Mouse (Mus musculus) lung, embryonic 15.5 days (tissue): ENCODE results near the gene Arl2bp. TPM values are rescaled to one million over a fixed set of nuclear protein-coding genes. Genes with fewer than 3 reads are reported as not detected.

Source experiments
- ATAC-seq: fragments of 200-750 bp; cut with Nextera tagmentation; 2 replicates; pipeline ENCODE4 v1.8.0; 2017; ENCODE audit warnings: moderate number of reproducible peaks, borderline replicate concordance; ENCODE audit not compliant: low FRiP score, low TSS enrichment; ENCODE audit errors: extremely low read depth
- H3K27ac ChIP-seq: fragments of 300-500 bp; sonication (generic); 2 replicates; pipeline ENCODE4 v1.5.1; 2015; ENCODE audit warnings: moderate library complexity, mild to moderate bottlenecking, inconsistent platforms
- H3K27me3 ChIP-seq: fragments of 300-500 bp; sonication (generic); 2 replicates; pipeline ENCODE4 v1.6.1; 2015; ENCODE audit warnings: inconsistent platforms
- H3K36me3 ChIP-seq: fragments of 300-500 bp; sonication (generic); 2 replicates; pipeline ENCODE4 v1.6.1; 2015; ENCODE audit warnings: inconsistent platforms
- H3K4me1 ChIP-seq: fragments of 300-500 bp; sonication (generic); 2 replicates; pipeline ENCODE4 v1.6.1; 2015; ENCODE audit warnings: inconsistent platforms
- H3K4me2 ChIP-seq: fragments of 300-500 bp; sonication (generic); 2 replicates; pipeline ENCODE4 v1.6.1; 2015; ENCODE audit warnings: inconsistent platforms, mild to moderate bottlenecking, moderate library complexity
- H3K4me3 ChIP-seq: fragments of 300-500 bp; sonication (generic); 2 replicates; pipeline ENCODE4 v1.5.1; 2015; ENCODE audit warnings: mild to moderate bottlenecking, inconsistent platforms
- H3K9ac ChIP-seq: fragments of 300-500 bp; sonication (generic); 2 replicates; pipeline ENCODE4 v1.6.1; 2015; ENCODE audit warnings: inconsistent platforms
- H3K9me3 ChIP-seq: fragments of 300-500 bp; sonication (generic); 2 replicates; pipeline ENCODE4 v1.6.1; 2016; ENCODE audit warnings: inconsistent platforms
- WGBS: fragments of 180-500 bp; shearing (Covaris S2); methylation state at CpG from one replicate; pipeline ENCODE4 v1.1.7; 2015; 5-methylcytosine and 5-hydroxymethylcytosine counted together
- polyA plus RNA-seq: library from polyadenylated mRNA; unstranded; fragments of >200 nt; fragmentation: Nextera tagmentation; extraction: Ambion mirVana; gene quantifications from 2 replicates; pipeline ENCODE4 v1.2.1, GENCODE M21; 2015

Arl2bp gene
- polyA plus RNA-seq = 147 TPM in 2 replicates

DNA sequence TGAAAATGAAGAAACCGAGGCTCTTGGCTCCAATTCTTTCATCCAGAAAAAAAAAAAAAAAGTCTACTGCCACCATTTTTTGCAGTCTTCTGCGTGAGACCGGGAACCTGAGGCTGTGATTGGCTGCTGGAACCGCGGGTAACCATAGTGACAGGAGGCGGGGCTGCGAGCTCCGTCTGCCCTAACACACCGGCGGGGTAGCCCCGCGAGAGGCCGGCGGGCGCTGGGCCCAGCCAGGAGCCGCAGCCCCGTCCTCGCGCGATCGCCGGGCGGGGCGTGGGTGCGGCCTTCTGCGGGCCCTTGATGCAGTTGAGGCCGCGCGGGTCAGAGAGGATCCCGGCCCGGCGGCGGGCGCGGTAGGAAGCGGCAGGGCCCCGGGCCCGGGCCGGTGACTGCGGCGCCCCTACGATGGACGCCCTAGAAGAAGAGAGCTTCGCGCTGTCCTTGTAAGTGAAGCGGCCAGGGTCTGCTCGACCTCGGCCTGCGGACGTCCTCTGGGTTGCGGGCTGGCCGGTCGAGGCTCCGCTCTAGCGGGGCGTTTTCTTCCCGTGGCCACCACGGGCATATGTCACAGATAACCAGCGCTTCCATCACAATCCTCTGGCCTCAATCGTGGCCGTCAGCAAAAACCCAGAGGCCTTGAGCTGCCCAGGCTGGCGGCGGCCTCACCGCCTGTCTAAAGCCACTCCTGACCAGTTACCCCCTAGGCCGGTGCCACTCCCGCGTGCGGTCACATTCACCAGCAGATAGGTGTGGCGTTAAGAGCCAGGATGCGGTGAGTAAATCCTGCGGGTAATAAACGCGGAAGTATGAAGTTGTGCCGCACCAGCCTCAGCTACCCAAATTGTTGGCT is at the start of gene Arl2bp:
Gene Arl2bp, plus strand, starts transcription at position 145 of the 853 bp plus-strand sequence.
- peak; percentile 99 for ATAC-seq
- Histone ChIP-seq H3K9ac (peak within 1 kb of the TSS; percentile 78), H3K27ac (peak within 1 kb of the TSS; percentile 69), H3K4me2 (peak within 1 kb of the TSS; percentile 67), H3K27me3 (no peaks in the 10 kb centered on the region), H3K4me1 (peaks cover 5% of the 10 kb centered on the region; the same call in 1 of the 2 replicates), H3K36me3 (peaks cover 22% of the 10 kb centered on the region), H3K4me3 (peak within 1 kb of the TSS; percentile 67), H3K9me3 (no peaks in the 10 kb centered on the region)
- WGBS = under 1% methylated on average over 73 of the region's 74 CpGs

DNA sequence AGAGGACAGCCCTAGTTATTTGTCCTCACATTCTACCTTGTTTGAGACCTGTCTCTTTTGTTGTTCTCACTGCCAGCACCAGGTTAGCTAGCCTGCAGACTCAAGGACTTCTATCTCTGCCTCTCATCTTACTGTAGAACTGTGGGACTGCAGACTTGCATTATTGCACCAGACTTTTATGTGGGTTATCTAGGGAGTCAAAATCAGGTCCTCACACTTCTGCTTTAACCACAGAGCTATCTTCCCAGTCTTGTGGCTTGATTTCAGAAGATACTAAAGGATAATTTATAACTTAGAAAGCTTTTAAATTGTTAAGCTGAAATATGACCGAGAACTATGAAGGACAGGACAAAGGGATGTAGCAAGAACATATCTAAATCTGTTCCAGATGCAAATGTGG is 41.5 kb upstream of the Arl2bp start:
- Histone ChIP-seq H3K4me2 (no peak overlapping the region), H3K4me3 (no peak overlapping the region), H3K27me3 (no peaks in the 10 kb centered on the region), H3K9ac (no peak overlapping the region), H3K9me3 (no peaks in the 10 kb centered on the region), H3K4me1 (no peaks in the 10 kb centered on the region), H3K36me3 (peaks cover 6% of the 10 kb centered on the region), H3K27ac (no peak overlapping the region)
- ATAC-seq = no peak
- WGBS = 89% methylated on average over 1 of the region's 1 CpGs

DNA sequence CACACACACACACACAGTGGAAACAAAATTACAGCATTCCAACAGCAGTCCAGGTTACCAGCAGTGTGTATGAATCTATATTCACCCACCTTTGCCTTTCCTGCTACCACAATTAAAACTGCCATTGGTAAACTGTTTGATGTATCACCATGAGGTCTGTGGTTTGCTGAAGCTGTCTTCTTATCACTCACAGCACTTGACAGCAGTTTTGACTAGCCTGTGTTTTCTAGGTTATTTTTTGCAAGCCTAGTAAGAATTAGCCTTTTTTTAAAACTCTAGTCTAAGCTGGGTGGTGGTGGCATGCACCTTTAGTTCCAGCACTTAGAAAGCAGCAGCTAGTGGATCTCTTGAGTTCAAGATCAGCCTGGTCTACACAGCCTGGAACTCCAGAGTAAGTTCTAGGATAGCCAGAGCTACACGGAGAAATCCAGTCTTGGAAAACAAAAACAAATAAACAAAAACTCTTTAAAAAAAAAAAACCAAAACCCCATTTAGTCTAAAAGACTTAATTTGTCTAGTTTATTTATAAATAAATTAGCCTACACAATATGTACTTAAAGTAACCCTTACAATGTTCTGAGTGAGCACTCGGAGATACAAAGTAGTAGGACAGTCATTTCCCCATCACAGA is 32.7 kb upstream of the Arl2bp start:
- no peak for ATAC-seq
- no peak overlapping the region for H3K4me3 ChIP-seq
- WGBS = 62% methylated on average over 2 of the region's 2 CpGs
- H3K9ac ChIP-seq = no peak overlapping the region
- H3K27me3 ChIP-seq = no peaks in the 10 kb centered on the region
- no peaks in the 10 kb centered on the region for H3K4me1 ChIP-seq
- no peak overlapping the region for H3K4me2 ChIP-seq
- peaks cover 55% of the 10 kb centered on the region for H3K36me3 ChIP-seq
- no peak overlapping the region for H3K27ac ChIP-seq
- no peaks in the 10 kb centered on the region for H3K9me3 ChIP-seq

DNA sequence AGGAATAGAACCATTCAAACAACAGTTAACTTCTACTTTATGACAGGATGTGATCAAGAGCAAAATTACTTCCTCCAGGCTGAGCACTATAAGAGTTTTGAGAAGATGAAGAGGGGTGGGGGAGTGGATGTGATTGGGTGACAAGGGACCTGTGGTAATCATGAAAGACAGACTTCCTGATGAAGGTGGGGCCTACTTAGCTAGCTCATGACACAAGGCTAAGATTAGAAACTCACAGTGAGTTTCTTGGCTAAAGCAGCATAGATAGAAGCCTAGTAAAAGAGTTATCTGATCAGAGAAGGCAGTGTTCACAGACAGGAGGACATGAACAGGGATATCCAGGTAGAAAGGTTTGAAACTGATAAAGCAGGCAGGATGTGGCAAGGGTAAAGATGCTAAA is 32.2 kb upstream of the Arl2bp start:
- no peak overlapping the region for H3K4me3 ChIP-seq
- H3K9ac ChIP-seq = no peak overlapping the region
- no peak overlapping the region for H3K4me2 ChIP-seq
- H3K36me3 ChIP-seq = peaks cover 61% of the 10 kb centered on the region
- ATAC-seq = no peak
- no peaks in the 10 kb centered on the region for H3K27me3 ChIP-seq
- no peak overlapping the region for H3K27ac ChIP-seq
- no peaks in the 10 kb centered on the region for H3K4me1 ChIP-seq
- H3K9me3 ChIP-seq = no peaks in the 10 kb centered on the region

DNA sequence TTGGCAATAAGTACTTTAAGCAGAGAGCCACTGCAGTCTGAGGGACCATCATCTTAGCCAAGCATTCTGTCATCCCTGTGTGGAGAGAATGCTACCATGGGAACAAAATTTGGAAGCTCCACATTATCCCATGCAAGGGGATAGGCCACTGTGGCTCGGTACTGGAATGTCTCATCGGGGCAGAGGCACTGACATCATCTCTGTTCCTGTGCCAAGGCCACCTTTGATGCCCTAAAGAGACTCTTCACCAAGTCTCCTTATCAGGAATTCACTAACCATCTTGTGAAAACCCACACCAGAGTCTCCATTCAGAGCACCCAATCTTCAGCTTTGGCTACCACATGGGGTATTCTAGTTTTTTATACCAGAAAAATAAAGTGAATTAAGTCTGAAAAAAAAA is 25.2 kb upstream of the Arl2bp start:
- 83% methylated on average over 2 of the region's 2 CpGs for WGBS
- Histone ChIP-seq H3K4me1 (no peaks in the 10 kb centered on the region), H3K27ac (no peak overlapping the region), H3K36me3 (peaks cover 65% of the 10 kb centered on the region), H3K4me3 (no peak overlapping the region), H3K4me2 (no peak overlapping the region), H3K9ac (no peak overlapping the region), H3K27me3 (no peaks in the 10 kb centered on the region), H3K9me3 (no peaks in the 10 kb centered on the region)
- no peak for ATAC-seq

DNA sequence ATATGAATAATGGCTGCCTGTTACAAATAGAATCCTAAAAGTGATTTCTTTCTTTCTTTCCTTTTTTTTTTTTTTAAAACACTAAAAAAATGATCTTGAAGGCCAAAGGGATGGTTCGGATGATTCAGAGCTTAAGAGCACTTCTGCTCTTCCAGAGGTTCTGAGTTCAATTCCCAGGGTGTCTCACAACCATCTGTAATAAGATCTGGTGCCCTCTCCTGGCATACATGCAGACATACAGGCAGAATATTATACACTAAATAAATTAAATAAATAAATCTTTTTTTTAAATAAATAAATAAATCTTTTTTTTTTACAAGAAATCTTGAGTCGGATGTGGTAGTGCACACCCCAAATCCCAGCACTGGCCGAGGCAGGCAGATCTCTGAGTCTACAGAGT is 24.5 kb upstream of the Arl2bp start:
- H3K4me3 ChIP-seq = no peak overlapping the region
- H3K9ac ChIP-seq = no peak overlapping the region
- no peak overlapping the region for H3K4me2 ChIP-seq
- peaks cover 65% of the 10 kb centered on the region for H3K36me3 ChIP-seq
- WGBS = 81% methylated on average over 3 of the region's 3 CpGs
- no peaks in the 10 kb centered on the region for H3K9me3 ChIP-seq
- H3K27me3 ChIP-seq = no peaks in the 10 kb centered on the region
- no peak overlapping the region for H3K27ac ChIP-seq
- H3K4me1 ChIP-seq = no peaks in the 10 kb centered on the region
- no peak for ATAC-seq

DNA sequence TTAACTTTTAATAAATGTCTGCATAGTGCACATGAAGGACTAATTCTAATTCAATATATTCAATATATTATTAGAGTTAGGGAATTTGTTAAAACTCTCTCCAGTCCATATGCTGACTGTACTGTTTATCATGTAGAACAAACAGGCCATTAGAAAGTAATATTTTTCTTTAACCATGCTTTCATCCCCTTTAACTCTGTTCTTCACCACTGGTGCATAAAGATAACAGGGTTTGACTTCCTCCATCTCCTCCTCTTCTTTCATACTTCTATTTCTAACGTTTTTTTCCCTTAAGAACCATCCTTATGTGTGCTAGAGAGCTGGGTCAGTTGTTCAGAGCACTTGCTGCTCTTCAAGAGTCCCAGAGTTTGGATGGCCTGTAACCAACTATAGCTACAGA is 21.2 kb upstream of the Arl2bp start:
- peaks cover 50% of the 10 kb centered on the region for H3K36me3 ChIP-seq

DNA sequence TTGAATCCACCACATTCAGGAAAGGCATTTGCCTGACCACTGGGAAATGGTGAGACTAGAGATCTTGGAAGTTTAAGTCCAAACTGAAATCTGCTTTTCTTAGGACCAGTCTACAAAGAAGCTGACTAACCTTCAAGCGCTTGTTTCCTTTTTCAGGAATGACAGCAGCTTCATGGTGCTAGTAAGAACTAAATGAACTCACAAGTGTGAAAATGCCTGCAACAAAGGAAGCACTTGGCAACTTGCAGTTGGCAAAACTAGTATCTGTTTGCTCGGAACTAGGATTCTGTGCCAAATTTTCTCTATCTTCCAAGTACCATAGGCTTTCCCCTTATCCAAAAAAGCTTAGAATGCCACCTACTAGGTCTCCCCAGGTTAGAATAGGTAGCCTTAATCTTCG is 20.2 kb upstream of the Arl2bp start:
- no peaks in the 10 kb centered on the region for H3K27me3 ChIP-seq
- no peak for ATAC-seq
- H3K27ac ChIP-seq = no peak overlapping the region
- peaks cover 42% of the 10 kb centered on the region for H3K36me3 ChIP-seq
- no peaks in the 10 kb centered on the region for H3K4me1 ChIP-seq
- H3K9ac ChIP-seq = no peak overlapping the region
- H3K9me3 ChIP-seq = no peaks in the 10 kb centered on the region
- H3K4me2 ChIP-seq = no peak overlapping the region
- 91% methylated on average over 3 of the region's 3 CpGs for WGBS
- H3K4me3 ChIP-seq = no peak overlapping the region

More for the DNA sequence above, 21.2 kb upstream of the Arl2bp start:
- Histone ChIP-seq H3K4me1 (no peaks in the 10 kb centered on the region), H3K4me3 (no peak overlapping the region), H3K27ac (no peak overlapping the region), H3K9ac (no peak overlapping the region), H3K27me3 (no peaks in the 10 kb centered on the region), H3K9me3 (no peaks in the 10 kb centered on the region), H3K4me2 (no peak overlapping the region)
- ATAC-seq = no peak
- WGBS = 43% methylated on average over 1 of the region's 1 CpGs

DNA sequence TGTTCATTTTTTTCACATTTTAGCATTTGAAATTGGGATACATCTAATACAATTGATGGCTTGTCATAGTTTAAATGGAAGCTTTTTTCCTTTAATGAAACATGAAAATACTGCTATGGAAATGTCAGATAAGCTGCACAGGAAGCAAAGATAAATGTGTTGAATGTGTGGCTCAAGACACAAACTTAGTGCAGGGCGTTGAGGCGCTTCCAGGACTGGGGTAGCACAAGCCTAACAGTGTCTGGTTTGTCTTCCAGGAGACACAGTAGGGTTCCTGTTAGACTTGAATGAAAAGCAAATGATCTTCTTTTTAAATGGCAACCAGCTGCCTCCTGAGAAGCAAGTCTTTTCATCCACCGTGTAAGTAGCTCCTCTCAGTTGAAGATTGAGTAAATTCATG is 16.9 kb upstream of the Arl2bp start:
- no peak for ATAC-seq
- 72% methylated on average over 3 of the region's 3 CpGs for WGBS
- Histone ChIP-seq H3K27me3 (no peaks in the 10 kb centered on the region), H3K9ac (no peak overlapping the region), H3K9me3 (no peaks in the 10 kb centered on the region), H3K4me2 (no peak overlapping the region), H3K4me3 (no peak overlapping the region), H3K27ac (no peak overlapping the region), H3K36me3 (peaks cover 43% of the 10 kb centered on the region; the same call in 1 of the 2 replicates), H3K4me1 (no peaks in the 10 kb centered on the region)

DNA sequence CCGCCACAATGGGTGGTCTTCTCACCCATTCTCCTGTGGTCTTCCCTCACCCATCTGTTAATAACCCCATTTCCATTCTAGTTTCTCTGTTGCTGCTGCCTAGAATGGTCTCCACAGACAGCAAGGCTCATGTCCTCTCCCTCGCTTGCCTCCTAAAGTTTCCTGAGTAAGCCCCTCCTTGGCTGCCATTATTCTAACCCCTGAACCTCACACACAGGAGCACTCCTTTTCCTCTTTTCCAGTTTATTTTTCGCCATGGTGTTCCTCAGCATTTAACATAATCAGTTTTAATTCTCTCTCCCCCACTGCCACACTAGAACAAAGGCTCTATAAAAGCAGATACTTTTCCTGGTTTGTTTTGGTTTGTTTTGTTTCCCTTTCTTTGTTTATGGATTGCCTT is 13.4 kb upstream of the Arl2bp start:
- H3K36me3 ChIP-seq = peaks cover 43% of the 10 kb centered on the region
- no peak overlapping the region for H3K9ac ChIP-seq
- H3K27me3 ChIP-seq = no peaks in the 10 kb centered on the region
- no peak overlapping the region for H3K4me2 ChIP-seq
- H3K9me3 ChIP-seq = no peaks in the 10 kb centered on the region
- H3K27ac ChIP-seq = no peak overlapping the region
- no peaks in the 10 kb centered on the region for H3K4me1 ChIP-seq
- no peak overlapping the region for H3K4me3 ChIP-seq
- 91% methylated on average over 3 of the region's 3 CpGs for WGBS
- no peak for ATAC-seq

DNA sequence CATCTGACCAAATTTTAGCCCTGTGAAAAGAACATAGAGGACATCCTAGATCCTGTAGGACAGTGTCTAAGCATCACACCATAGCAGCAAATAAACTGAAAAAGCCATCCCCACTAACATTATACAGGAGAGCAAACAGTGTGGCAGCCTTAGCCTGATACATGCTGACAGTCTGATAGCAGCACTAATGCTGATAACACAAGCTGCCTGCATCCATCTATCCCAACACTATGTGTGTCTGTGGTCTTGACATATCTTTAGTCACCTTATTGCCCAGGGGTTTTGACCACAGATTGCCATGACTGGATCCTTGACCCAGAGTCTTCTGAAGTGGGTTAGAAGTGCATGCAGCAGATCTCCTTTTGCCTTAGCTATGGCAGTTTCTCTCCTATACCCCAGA is 11.4 kb upstream of the Arl2bp start:
- Histone ChIP-seq H3K36me3 (peaks cover 47% of the 10 kb centered on the region), H3K9ac (no peak overlapping the region), H3K9me3 (no peaks in the 10 kb centered on the region), H3K4me2 (no peak overlapping the region), H3K4me1 (no peaks in the 10 kb centered on the region), H3K27me3 (no peaks in the 10 kb centered on the region), H3K4me3 (no peak overlapping the region), H3K27ac (no peak overlapping the region)
- ATAC-seq = no peak

DNA sequence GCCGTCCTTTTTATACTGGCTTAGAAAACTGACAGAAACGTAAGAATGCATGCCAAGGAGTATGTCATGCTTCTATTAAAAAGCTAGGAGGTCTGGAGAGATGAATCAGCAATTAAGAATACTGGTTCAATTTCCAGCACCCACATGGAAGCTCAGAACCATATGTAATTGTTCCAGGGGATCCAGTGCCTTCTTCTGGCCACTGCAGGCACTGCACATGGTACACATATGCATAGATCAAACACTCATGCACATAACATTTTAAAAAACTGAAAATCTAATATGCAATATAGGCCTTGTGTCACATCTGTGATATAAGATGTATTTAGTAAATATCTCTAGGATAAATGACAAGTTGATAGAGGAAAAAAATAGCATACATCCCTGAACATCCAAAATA is 8.4 kb upstream of the Arl2bp start:
- H3K4me2 ChIP-seq = no peak overlapping the region
- H3K36me3 ChIP-seq = peaks cover 33% of the 10 kb centered on the region
- no peaks in the 10 kb centered on the region for H3K27me3 ChIP-seq
- no peak overlapping the region for H3K27ac ChIP-seq
- WGBS = 93% methylated on average over 2 of the region's 2 CpGs
- no peaks in the 10 kb centered on the region for H3K9me3 ChIP-seq
- H3K9ac ChIP-seq = no peak overlapping the region
- no peak overlapping the region for H3K4me3 ChIP-seq
- ATAC-seq = no peak
- H3K4me1 ChIP-seq = no peaks in the 10 kb centered on the region
